Mouse (Mus musculus) thymus, adult 2 months (tissue): Measurements from ENCODE around the gene Galnt17. TPM values are rescaled to one million over a fixed set of nuclear protein-coding genes. Genes with fewer than 3 reads are reported as not detected.

Experiments used
- DNase-seq: peaks from one replicate; pipeline ENCODE4 v3.0.0; 2021
- H3K27ac ChIP-seq: fragments of 200-500 bp; 2 replicates; pipeline ENCODE4 v1.5.1; 2012; ENCODE audit warnings: low read length, control low read depth; ENCODE audit not compliant: control insufficient read depth, insufficient read depth
- H3K27me3 ChIP-seq: fragments of 200-500 bp; 2 replicates; pipeline ENCODE4 v1.6.1; 2012; ENCODE audit warnings: mild to moderate bottlenecking, low read length, moderate library complexity, mixed read lengths; ENCODE audit not compliant: control insufficient read depth, insufficient read depth
- H3K36me3 ChIP-seq: fragments of 200-500 bp; 2 replicates; pipeline ENCODE4 v1.6.1; 2012; ENCODE audit warnings: mild to moderate bottlenecking, low read length, moderate library complexity; ENCODE audit not compliant: control insufficient read depth, insufficient read depth
- H3K4me1 ChIP-seq: fragments of 200-500 bp; replicated peaks from 2 replicates; pipeline ENCODE4 v1.6.1; 2012; ENCODE audit warnings: low read length; ENCODE audit not compliant: control insufficient read depth, insufficient read depth
- H3K4me3 ChIP-seq: fragments of 200-500 bp; 2 replicates; pipeline ENCODE4 v1.5.1; 2012; ENCODE audit warnings: mild to moderate bottlenecking, low read length, control low read depth, moderate library complexity; ENCODE audit not compliant: control insufficient read depth, insufficient read depth
- CTCF ChIP-seq: fragments of 200-500 bp; IDR thresholded peaks from 2 replicates; pipeline ENCODE4 v1.5.1; 2012; ENCODE audit warnings: mild to moderate bottlenecking, control low read depth, low read length, moderate library complexity, borderline replicate concordance; ENCODE audit not compliant: control insufficient read depth, poor library complexity, insufficient read depth; ENCODE audit errors: extremely low read depth
- POLR2A ChIP-seq: fragments of 200-500 bp; IDR thresholded peaks from 2 replicates; pipeline ENCODE4 v1.6.1; 2012; ENCODE audit warnings: mild to moderate bottlenecking, low read length, control low read depth, moderate library complexity; ENCODE audit not compliant: control insufficient read depth, poor library complexity, insufficient read depth; ENCODE audit errors: extremely low read depth
- WGBS: fragments of 180-500 bp; shearing (Covaris S2); methylation state at CpG from one replicate; pipeline ENCODE4 v1.1.7; 2018; 5-methylcytosine and 5-hydroxymethylcytosine counted together
- polyA plus RNA-seq: library from polyadenylated mRNA; depleted of rRNA; stranded (reverse); fragments of >200 nt; gene quantifications from 2 replicates; pipeline ENCODE4 v1.2.3, GENCODE M21; 2012

Gene Galnt17
- polyA plus RNA-seq, 1 experiment, result 2.0 TPM

GRCm38 (mm10) chr5:131095635-131096034, 212.7 kb downstream of the Galnt17 start:
- no peaks in the 10 kb centered on the region for H3K4me1 ChIP-seq
- no peak for DNase-seq
- H3K4me3 ChIP-seq, result no peak overlapping the region
- WGBS, result 98% methylated on average over 1 of the region's 1 CpGs
- H3K27ac ChIP-seq, result no peak overlapping the region
- H3K36me3 ChIP-seq, result no peaks in the 10 kb centered on the region
- no peak for TF ChIP-seq CTCF
- TF ChIP-seq POLR2A, result no peak
- no peaks in the 10 kb centered on the region for H3K27me3 ChIP-seq

- WGBS, result 62% methylated on average over 1 of the region's 1 CpGs
- Histone ChIP-seq H3K4me1 (no peaks in the 10 kb centered on the region), H3K27ac (no peak overlapping the region), H3K4me3 (no peak overlapping the region), H3K27me3 (no peaks in the 10 kb centered on the region), H3K36me3 (no peaks in the 10 kb centered on the region)
- TF ChIP-seq CTCF (no peak), POLR2A (no peak)
- DNase-seq, result no peak
These were observed 213.5 kb downstream of the Galnt17 start for GRCm38 (mm10) chr5:131094771-131095170.

GRCm38 (mm10) chr5:131094138-131094537, 214.2 kb downstream of the Galnt17 start:
- no peaks in the 10 kb centered on the region for H3K4me1 ChIP-seq
- no peaks in the 10 kb centered on the region for H3K36me3 ChIP-seq
- H3K4me3 ChIP-seq, result no peak overlapping the region
- no peak for DNase-seq
- no peak overlapping the region for H3K27ac ChIP-seq
- TF ChIP-seq POLR2A (no peak), CTCF (no peak)
- WGBS, result 84% methylated on average over 6 of the region's 6 CpGs
- H3K27me3 ChIP-seq, result no peaks in the 10 kb centered on the region

- H3K27me3 ChIP-seq, result no peaks in the 10 kb centered on the region
- no peaks in the 10 kb centered on the region for H3K4me1 ChIP-seq
- 82% methylated on average over 8 of the region's 8 CpGs for WGBS
- no peaks in the 10 kb centered on the region for H3K36me3 ChIP-seq
- no peak overlapping the region for H3K27ac ChIP-seq
- DNase-seq, result no peak
- H3K4me3 ChIP-seq, result no peak overlapping the region
- TF ChIP-seq CTCF (no peak), POLR2A (no peak)
These were observed 218.4 kb downstream of the Galnt17 start for GRCm38 (mm10) chr5:131089876-131090275.

GRCm38 (mm10) chr5:131088866-131089265, 219.4 kb downstream of the Galnt17 start:
- H3K4me3 ChIP-seq, result no peak overlapping the region
- no peak for DNase-seq
- 76% methylated on average over 11 of the region's 11 CpGs for WGBS
- H3K27ac ChIP-seq, result no peak overlapping the region
- no peaks in the 10 kb centered on the region for H3K4me1 ChIP-seq
- TF ChIP-seq CTCF, result no peak
- no peak for TF ChIP-seq POLR2A
- no peaks in the 10 kb centered on the region for H3K27me3 ChIP-seq
- no peaks in the 10 kb centered on the region for H3K36me3 ChIP-seq

- Histone ChIP-seq H3K27ac (no peak overlapping the region), H3K4me1 (no peaks in the 10 kb centered on the region), H3K36me3 (no peaks in the 10 kb centered on the region), H3K4me3 (no peak overlapping the region), H3K27me3 (no peaks in the 10 kb centered on the region)
- no peak for DNase-seq
- no peak for TF ChIP-seq CTCF
- no peak for TF ChIP-seq POLR2A
- WGBS, result 78% methylated on average over 14 of the region's 14 CpGs
These were observed 225.1 kb downstream of the Galnt17 start for GRCm38 (mm10) chr5:131083072-131083657.

GRCm38 (mm10) chr5:131077682-131078081, 230.6 kb downstream of the Galnt17 start:
- no peak overlapping the region for H3K4me3 ChIP-seq
- no peaks in the 10 kb centered on the region for H3K36me3 ChIP-seq
- 32% methylated on average over 1 of the region's 1 CpGs for WGBS
- no peaks in the 10 kb centered on the region for H3K4me1 ChIP-seq
- no peak for TF ChIP-seq CTCF
- TF ChIP-seq POLR2A, result no peak
- no peak overlapping the region for H3K27ac ChIP-seq
- no peak for DNase-seq
- no peaks in the 10 kb centered on the region for H3K27me3 ChIP-seq
